Mouse (Mus musculus) hindbrain, embryonic 11.5 days (tissue): ENCODE results near the gene Krt72. TPM values are rescaled to one million over a fixed set of nuclear protein-coding genes. Genes with fewer than 3 reads are reported as not detected.
A peak's percentile ranks its signal among the peaks of the same experiment; 100 is the strongest.

Experiments
- ATAC-seq: fragments of 200-750 bp; cut with Nextera tagmentation; 2 replicates; pipeline ENCODE4 v1.8.0; 2017; ENCODE audit warnings: mild to moderate bottlenecking, moderate TSS enrichment, moderate library complexity; ENCODE audit not compliant: low FRiP score
- DNase-seq: peaks from one replicate; pipeline ENCODE4 v3.0.0-alpha.2; 2015; ENCODE audit warnings: low spot score
- H3K27ac ChIP-seq: fragments of 300-500 bp; sonication (generic); 2 replicates; pipeline ENCODE4 v1.5.1; 2014; ENCODE audit warnings: mild to moderate bottlenecking, low read depth, low read length
- H3K27me3 ChIP-seq: fragments of 300-500 bp; sonication (generic); 2 replicates; pipeline ENCODE4 v1.6.1; 2014; ENCODE audit warnings: mild to moderate bottlenecking, low read length, moderate library complexity, mixed read lengths; ENCODE audit not compliant: control insufficient read depth, insufficient read depth
- H3K36me3 ChIP-seq: fragments of 300-500 bp; sonication (generic); 2 replicates; pipeline ENCODE4 v1.6.1; 2014; ENCODE audit warnings: mild to moderate bottlenecking, low read length, moderate library complexity, mixed read lengths; ENCODE audit not compliant: control insufficient read depth, insufficient read depth
- H3K4me1 ChIP-seq: fragments of 300-500 bp; sonication (generic); replicated peaks from 2 replicates; pipeline ENCODE4 v1.6.1; 2014; ENCODE audit warnings: low read length, mixed read lengths; ENCODE audit not compliant: control insufficient read depth, insufficient read depth
- H3K4me2 ChIP-seq: fragments of 300-500 bp; sonication (generic); replicated peaks from 2 replicates; pipeline ENCODE4 v1.6.1; 2014; ENCODE audit warnings: mild to moderate bottlenecking, low read depth, low read length
- H3K4me3 ChIP-seq: fragments of 300-500 bp; sonication (generic); 2 replicates; pipeline ENCODE4 v1.5.1; 2014; ENCODE audit warnings: low read depth, low read length
- H3K9ac ChIP-seq: fragments of 300-500 bp; sonication (generic); 2 replicates; pipeline ENCODE4 v1.6.1; 2014; ENCODE audit warnings: low read depth, low read length
- H3K9me3 ChIP-seq: fragments of 300-500 bp; sonication (generic); 2 replicates; pipeline ENCODE4 v1.6.1; 2016; ENCODE audit warnings: low read length; ENCODE audit not compliant: control insufficient read depth
- WGBS: fragments of 180-500 bp; shearing (Covaris S2); extraction: QIAGEN DNeasy Blood & Tissue Kit; methylation state at CpG from one replicate; pipeline ENCODE4 v1.1.7; 2014; 5-methylcytosine and 5-hydroxymethylcytosine counted together
- polyA plus RNA-seq: library from polyadenylated mRNA; unstranded; fragments of >200 nt; fragmentation: Nextera tagmentation; extraction: Ambion mirVana; gene quantifications from 2 replicates; pipeline ENCODE4 v1.2.1, GENCODE M21; 2014

Krt72 gene
- polyA plus RNA-seq, 1 experiment from 2014 or later: not detected

GRCm38 (mm10) chr15:101773420-101773819, 12.8 kb downstream of the Krt72 start:
- 83% methylated on average over 10 of the region's 10 CpGs for WGBS
- Histone ChIP-seq H3K4me3 (no peak overlapping the region), H3K36me3 (no peaks in the 10 kb centered on the region)

GRCm38 (mm10) chr15:101772711-101773081, 13.6 kb downstream of the Krt72 start:
- WGBS: 11% methylated on average over 5 of the region's 5 CpGs
- H3K4me3 ChIP-seq: no peak overlapping the region
- no peak overlapping the region for H3K4me2 ChIP-seq
- H3K36me3 ChIP-seq: no peaks in the 10 kb centered on the region
- peak; percentile 96 for DNase-seq
- no peaks in the 10 kb centered on the region for H3K4me1 ChIP-seq
- no peaks in the 10 kb centered on the region for H3K9me3 ChIP-seq
- H3K27me3 ChIP-seq: no peaks in the 10 kb centered on the region
- no peak overlapping the region for H3K27ac ChIP-seq
- no peak overlapping the region for H3K9ac ChIP-seq
- peak; percentile 64 for ATAC-seq

More at GRCm38 (mm10) chr15:101773420-101773819, 12.8 kb downstream of the Krt72 start:
- Histone ChIP-seq H3K27me3 (no peaks in the 10 kb centered on the region), H3K9me3 (no peaks in the 10 kb centered on the region), H3K9ac (no peak overlapping the region), H3K4me2 (no peak overlapping the region), H3K27ac (no peak overlapping the region), H3K4me1 (no peaks in the 10 kb centered on the region)
- no peak for DNase-seq
- no peak for ATAC-seq

GRCm38 (mm10) chr15:101772080-101772710, 14.1 kb downstream of the Krt72 start:
- Histone ChIP-seq H3K9me3 (no peaks in the 10 kb centered on the region), H3K27me3 (no peaks in the 10 kb centered on the region), H3K9ac (no peak overlapping the region), H3K27ac (no peak overlapping the region), H3K4me3 (no peak overlapping the region), H3K36me3 (no peaks in the 10 kb centered on the region), H3K4me2 (no peak overlapping the region), H3K4me1 (no peaks in the 10 kb centered on the region)
- ATAC-seq (no peak), DNase-seq (peak; percentile 50)
- 71% methylated on average over 5 of the region's 5 CpGs for WGBS

- DNase-seq (no peak), ATAC-seq (no peak)
- Histone ChIP-seq H3K4me2 (no peak overlapping the region), H3K9me3 (no peaks in the 10 kb centered on the region), H3K36me3 (no peaks in the 10 kb centered on the region), H3K27me3 (no peaks in the 10 kb centered on the region), H3K4me3 (no peak overlapping the region), H3K27ac (no peak overlapping the region), H3K4me1 (no peaks in the 10 kb centered on the region), H3K9ac (no peak overlapping the region)
- 64% methylated on average over 8 of the region's 8 CpGs for WGBS
Observed at GRCm38 (mm10) chr15:101770226-101770625, 16.0 kb downstream of the Krt72 start.

DNA sequence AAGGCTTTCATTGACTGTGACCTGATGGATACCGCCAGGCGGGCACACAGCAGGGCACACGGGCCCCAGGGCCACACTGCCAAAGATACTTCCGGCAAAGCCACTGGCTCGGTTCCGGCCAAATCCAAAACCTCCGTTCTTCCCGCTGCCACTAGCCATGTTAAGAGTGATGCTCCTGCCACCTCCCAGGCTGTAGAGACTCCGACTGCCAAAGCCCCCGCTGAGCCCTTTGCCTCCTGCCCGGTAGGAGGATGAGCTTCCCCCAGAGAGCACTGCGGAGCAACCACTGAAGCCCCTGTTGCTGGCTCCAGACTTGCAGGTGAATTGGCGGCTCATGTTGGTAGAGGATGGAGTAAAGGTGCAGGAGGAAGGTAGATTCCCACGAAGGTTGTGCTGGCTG, 43.5 kb downstream of the Krt72 start, which contains the start of gene Krt71:
Gene Krt71 (minus strand): TSS at position 399 of the 400 bp plus-strand sequence.
- Histone ChIP-seq H3K36me3 (no peaks in the 10 kb centered on the region), H3K9ac (no peak within 1 kb of the TSS), H3K9me3 (no peaks in the 10 kb centered on the region), H3K4me2 (no peak within 1 kb of the TSS), H3K27me3 (no peaks in the 10 kb centered on the region), H3K27ac (no peak within 1 kb of the TSS), H3K4me3 (no peak within 1 kb of the TSS), H3K4me1 (no peaks in the 10 kb centered on the region)
- no peak for DNase-seq
- WGBS: 54% methylated on average over 14 of the region's 14 CpGs
- no peak for ATAC-seq

- H3K9me3 ChIP-seq: no peaks in the 10 kb centered on the region
- no peak overlapping the region for H3K9ac ChIP-seq
- ATAC-seq (no peak), DNase-seq (no peak)
- no peak overlapping the region for H3K4me3 ChIP-seq
- WGBS: 80% methylated on average over 7 of the region's 7 CpGs
- H3K27me3 ChIP-seq: no peaks in the 10 kb centered on the region
- no peaks in the 10 kb centered on the region for H3K4me1 ChIP-seq
- no peaks in the 10 kb centered on the region for H3K36me3 ChIP-seq
- H3K27ac ChIP-seq: no peak overlapping the region
- no peak overlapping the region for H3K4me2 ChIP-seq
Observed at GRCm38 (mm10) chr15:101737786-101738185, 48.5 kb downstream of the Krt72 start.

DNA sequence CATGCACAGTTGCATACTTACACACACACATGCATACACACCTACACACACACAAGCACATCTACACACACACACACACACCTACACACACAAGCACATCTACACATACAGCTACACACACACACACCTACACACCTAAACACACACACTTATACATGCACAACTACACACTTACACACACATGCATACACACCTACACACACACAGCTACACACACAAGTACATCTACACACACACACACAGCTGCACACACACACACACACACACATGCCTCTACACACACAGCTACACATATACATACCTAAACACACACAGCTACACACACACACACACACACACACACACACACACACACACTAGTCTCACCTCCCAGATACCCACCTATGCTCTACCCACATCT, 55.6 kb downstream of the Krt72 start:
- Histone ChIP-seq H3K4me2 (no peak overlapping the region), H3K27me3 (no peaks in the 10 kb centered on the region), H3K36me3 (no peaks in the 10 kb centered on the region), H3K9me3 (no peaks in the 10 kb centered on the region), H3K9ac (no peak overlapping the region), H3K4me3 (no peak overlapping the region), H3K4me1 (no peaks in the 10 kb centered on the region), H3K27ac (no peak overlapping the region)
- no peak for DNase-seq
- ATAC-seq: no peak

Other genes with a start within 250 kb of the Krt72 start
- gene Krt82, start 235.8 kb downstream of the Krt72 start, polyA plus RNA-seq: not detected in 2 replicates
- gene Krt90, start 223.5 kb downstream of the Krt72 start, polyA plus RNA-seq: 0.07 and 0.42 TPM in 2 replicates
- gene Krt75, start 212.6 kb downstream of the Krt72 start, polyA plus RNA-seq: 0.04 and 0.05 TPM in 2 replicates
- not detected in 2 replicates for gene Gm5414, start 158.3 kb downstream of the Krt72 start, polyA plus RNA-seq
- not detected in 2 replicates for gene Gm5478, start 139.1 kb downstream of the Krt72 start, polyA plus RNA-seq
- not detected in 2 replicates for gene Krt6b, start 106.2 kb downstream of the Krt72 start, polyA plus RNA-seq
- gene Krt6a, start 92.2 kb downstream of the Krt72 start, polyA plus RNA-seq: not detected in 2 replicates
- gene Krt5, start 73.6 kb downstream of the Krt72 start, polyA plus RNA-seq: 1.8 and 1.9 TPM in 2 replicates
- not detected in 2 replicates for gene Krt71, start 43.4 kb downstream of the Krt72 start, polyA plus RNA-seq
- 0.08 and 0.24 TPM in 2 replicates for gene Krt73, start 15.9 kb upstream of the Krt72 start, polyA plus RNA-seq
- gene Krt2, start 31.7 kb upstream of the Krt72 start, polyA plus RNA-seq: not detected in 2 replicates
- gene Krt1, start 64.3 kb upstream of the Krt72 start, polyA plus RNA-seq: 1.5 and 1.8 TPM in 2 replicates
- not detected in 2 replicates for gene Krt77, start 83.2 kb upstream of the Krt72 start, polyA plus RNA-seq
- gene Krt76, start 106.5 kb upstream of the Krt72 start, polyA plus RNA-seq: not detected in 2 replicates
- not detected in 2 replicates for gene Krt4, start 138.3 kb upstream of the Krt72 start, polyA plus RNA-seq
- 0.27 TPM in 1 of 2 replicates, not detected in the other for gene Krt79, start 153.9 kb upstream of the Krt72 start, polyA plus RNA-seq
- 0.11 TPM in 1 of 2 replicates, not detected in the other for gene Krt78, start 167.8 kb upstream of the Krt72 start, polyA plus RNA-seq
- gene Krt8, start 218.0 kb upstream of the Krt72 start, polyA plus RNA-seq: 22.4 and 27.8 TPM in 2 replicates
- 20.5 and 22.7 TPM in 2 replicates for gene Krt18, start 241.7 kb upstream of the Krt72 start, polyA plus RNA-seq